Mouse (Mus musculus) CD4-positive, CD25-positive, alpha-beta regulatory T cell (primary cell): ENCODE measurements around the gene Vmn1r175. TPM values are rescaled to one million over a fixed set of nuclear protein-coding genes. Genes with fewer than 3 reads are reported as not detected.

ENCODE experiments used
- polyA plus RNA-seq: library from polyadenylated mRNA; unstranded; fragments of 100-300 nt; shearing (Covaris generic); gene quantifications from one replicate; pipeline ENCODE4 v1.2.1, GENCODE M21; 2017

Gene Vmn1r175
- polyA plus RNA-seq, result not detected

DNA sequence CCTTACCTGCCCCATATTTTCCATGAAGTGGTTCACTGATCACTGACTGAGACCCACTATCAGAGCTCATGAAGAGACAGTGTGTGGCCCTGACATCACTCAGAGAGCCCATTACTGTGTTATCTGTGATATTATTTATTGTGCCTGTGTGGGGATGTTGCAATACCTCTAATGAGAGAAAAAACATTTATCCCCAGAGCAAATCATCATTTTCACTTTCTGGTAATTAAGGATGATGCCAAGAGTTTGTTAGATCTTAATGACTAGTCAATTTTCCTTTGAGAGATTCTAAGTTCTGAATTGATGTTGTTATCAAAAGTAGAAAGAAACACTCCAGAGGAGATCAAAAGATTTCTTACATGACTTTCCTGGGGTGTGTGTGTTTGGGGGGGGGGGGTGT lies at the start of gene Vmn1r175:
TSS of gene Vmn1r175 (minus strand) at position 101 of the 400 bp plus-strand sequence.

DNA sequence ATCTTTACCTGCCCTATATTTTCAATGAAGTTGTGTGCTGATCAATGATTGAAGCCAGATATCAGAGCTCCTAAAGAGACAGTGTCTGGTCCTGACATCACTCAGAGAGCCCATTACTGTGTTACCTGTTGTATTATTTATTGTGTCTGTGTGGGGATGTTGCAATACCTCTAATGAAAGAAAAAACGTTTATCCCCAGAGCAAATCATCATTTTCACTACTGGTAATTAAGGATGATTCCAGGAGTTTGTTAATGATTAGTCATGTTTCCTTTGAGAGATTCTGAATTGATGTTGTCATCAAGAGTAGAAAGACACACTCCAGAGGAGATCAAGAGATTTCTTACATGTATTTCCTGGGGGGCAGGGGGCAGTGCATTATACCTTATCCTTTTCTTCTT lies 26.8 kb upstream of the Vmn1r175 start, which contains the start of gene Vmn1r176:
TSS of gene Vmn1r176 (minus strand) at position 101 of the 400 bp plus-strand sequence.

Other genes starting within 250 kb of the Vmn1r175 start
- not detected for gene Vmn1r169, start 235.1 kb downstream of the Vmn1r175 start, polyA plus RNA-seq
- not detected for gene Vmn1r170, start 204.5 kb downstream of the Vmn1r175 start, polyA plus RNA-seq
- gene Vmn1r171, start 179.9 kb downstream of the Vmn1r175 start, polyA plus RNA-seq, result 0.06 TPM
- 0.02 TPM for gene Vmn1r172, start 152.3 kb downstream of the Vmn1r175 start, polyA plus RNA-seq
- 0.05 TPM for gene Vmn1r173, start 109.9 kb downstream of the Vmn1r175 start, polyA plus RNA-seq
- gene Vmn1r174, start 58.4 kb downstream of the Vmn1r175 start, polyA plus RNA-seq, result 0.05 TPM
- gene Vmn1r176, start 26.7 kb upstream of the Vmn1r175 start, polyA plus RNA-seq, result not detected
- not detected for gene Vmn1r177, start 55.8 kb upstream of the Vmn1r175 start, polyA plus RNA-seq
- not detected for gene Vmn1r178, start 81.4 kb upstream of the Vmn1r175 start, polyA plus RNA-seq
- 0.08 TPM for gene Vmn1r179, start 116.3 kb upstream of the Vmn1r175 start, polyA plus RNA-seq
- gene Vmn1r180, start 140.0 kb upstream of the Vmn1r175 start, polyA plus RNA-seq, result not detected
- gene Vmn1r181, start 164.0 kb upstream of the Vmn1r175 start, polyA plus RNA-seq, result not detected
- not detected for gene V1rd19, start 191.0 kb upstream of the Vmn1r175 start, polyA plus RNA-seq
- 0.07 TPM for gene Vmn1r183, start 242.6 kb upstream of the Vmn1r175 start, polyA plus RNA-seq